Mouse (Mus musculus): ENCODE results near the gene Lrp1.

- TF ChIP-seq CTCF (IDR thresholded peaks at IDR 0.05 in 2 of 3, conservative IDR thresholded peaks at IDR 0.05 in 1 of 3; ENCODE audit: control insufficient read depth in 1 of 3, insufficient read depth in 1 of 3, low read depth in 2 of 3, low read length in 3 of 3, poor library complexity in 1 of 3, severe bottlenecking in 1 of 3) (no peak), POLR2A (IDR thresholded peaks at IDR 0.05; ENCODE audit: control insufficient read depth in 1 of 2, insufficient read depth in 1 of 2, low read depth in 1 of 2, low read length in 2 of 2, poor library complexity in 1 of 2) (no peak), MAZ (IDR thresholded peaks at IDR 0.05; ENCODE audit: low read depth, low read length) (no peak), BHLHE40 (IDR thresholded peaks at IDR 0.05; ENCODE audit: borderline replicate concordance, low read depth, low read length) (no peak), EP300 (IDR thresholded peaks at IDR 0.05; ENCODE audit: low read depth in 1 of 2, low read length in 2 of 2) (no peak), RAD21 (IDR thresholded peaks at IDR 0.05; ENCODE audit: low read depth, low read length) (no peak), NELFE (IDR thresholded peaks at IDR 0.05; ENCODE audit: low read depth, low read length) (no peak), ZC3H11A (IDR thresholded peaks at IDR 0.05; ENCODE audit: low read depth, low read length) (no peak), HCFC1 (IDR thresholded peaks at IDR 0.05; ENCODE audit: low read depth, low read length) (no peak), CHD1 (IDR thresholded peaks at IDR 0.05; ENCODE audit: low read depth, low read length) (no peak), USF1 (IDR thresholded peaks at IDR 0.05; ENCODE audit: low read depth, low read length) (no peak), GATA1 (IDR thresholded peaks at IDR 0.05; ENCODE audit: low read depth, low read length) (no peak), MAFK (IDR thresholded peaks at IDR 0.05; ENCODE audit: borderline replicate concordance, low read depth, low read length) (no peak), POLR2AphosphoS2 (IDR thresholded peaks at IDR 0.05; ENCODE audit: low read length) (no peak)
These were observed 17.2 kb downstream of the Lrp1 start for GRCm38 (mm10) chr10:127603437-127604371.

Measured in MEL (cell line).